Mouse (Mus musculus) retina, postnatal 7 days (tissue): Measurements from ENCODE around the gene Olfr617.
"Not testable (repeated sequence)": the region's sequence is repeated elsewhere in the genome, so short reads cannot be mapped to it uniquely, and the experiment has no call there.

ENCODE experiments used
- DNase-seq: peaks from one replicate; pipeline ENCODE4 v3.0.0-alpha.2; 2012; ENCODE audit warnings: low read depth, low spot score

Gene Olfr617

DNA sequence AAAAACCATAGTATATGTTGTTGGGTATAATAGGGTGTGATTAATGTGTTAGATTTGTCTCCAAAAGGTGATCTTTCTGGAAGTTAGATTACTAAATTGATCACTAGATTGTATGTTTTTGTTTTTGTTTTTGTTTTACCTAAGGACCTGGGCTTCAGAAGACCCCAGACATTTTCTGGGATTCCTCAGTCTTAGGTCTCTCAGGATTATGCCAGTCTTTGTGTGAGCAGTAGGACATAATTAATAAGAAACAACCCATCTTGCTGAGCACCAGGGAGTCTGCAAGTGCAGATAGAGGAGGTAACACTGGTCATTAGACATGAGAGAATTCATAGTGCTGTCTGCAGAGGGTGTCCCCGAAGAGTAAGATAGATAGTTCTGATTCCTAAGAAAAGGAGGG is at the start of gene Olfr617:
TSS of gene Olfr617 (plus strand) at position 301 of the 400 bp plus-strand sequence.
- no peak for DNase-seq

DNA sequence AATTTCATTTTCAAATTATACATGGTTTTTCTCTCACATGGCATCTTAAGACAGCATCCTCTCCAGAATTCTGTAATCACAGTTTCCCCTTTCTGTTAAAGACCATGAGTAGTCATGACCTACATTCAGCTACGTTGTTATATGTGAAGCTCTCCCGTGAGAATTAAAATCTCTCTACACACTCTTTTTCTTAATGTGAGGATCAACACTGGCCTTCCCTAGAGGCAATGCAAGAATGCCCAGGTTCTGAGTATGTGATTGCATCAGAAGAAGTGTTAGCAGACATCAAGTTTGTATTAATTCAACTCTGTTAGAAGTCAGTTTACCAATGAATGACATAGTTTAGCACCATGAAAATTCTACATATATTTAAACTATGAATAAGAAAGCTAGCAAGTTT is 30.2 kb upstream of the Olfr617 start, which contains the start of gene Olfr612:
TSS of gene Olfr612 (minus strand) at position 101 of the 400 bp plus-strand sequence.
- DNase-seq: not testable (repeated sequence)

DNA sequence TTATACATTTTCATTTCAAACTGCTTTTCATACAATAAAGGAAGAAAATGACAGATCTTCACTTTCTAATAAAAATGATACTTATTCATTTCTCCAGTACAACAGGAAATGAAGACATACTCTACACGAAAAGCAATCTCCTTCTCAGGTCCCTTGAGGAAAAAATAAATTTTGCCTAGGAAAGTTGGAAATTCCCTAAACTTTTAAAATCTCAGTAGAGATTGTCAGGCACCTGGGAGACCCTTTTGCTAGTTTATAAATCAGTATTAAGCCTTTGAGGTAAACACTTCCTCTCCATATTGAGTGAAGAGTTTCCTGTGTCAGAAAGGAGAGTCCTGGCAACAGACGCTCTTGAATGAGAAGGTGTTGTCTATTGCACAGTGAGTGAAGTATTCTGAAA is 25.1 kb upstream of the Olfr617 start, which contains the start of gene Olfr613:
TSS of gene Olfr613 (plus strand) at position 301 of the 400 bp plus-strand sequence.
- no peak for DNase-seq

DNA sequence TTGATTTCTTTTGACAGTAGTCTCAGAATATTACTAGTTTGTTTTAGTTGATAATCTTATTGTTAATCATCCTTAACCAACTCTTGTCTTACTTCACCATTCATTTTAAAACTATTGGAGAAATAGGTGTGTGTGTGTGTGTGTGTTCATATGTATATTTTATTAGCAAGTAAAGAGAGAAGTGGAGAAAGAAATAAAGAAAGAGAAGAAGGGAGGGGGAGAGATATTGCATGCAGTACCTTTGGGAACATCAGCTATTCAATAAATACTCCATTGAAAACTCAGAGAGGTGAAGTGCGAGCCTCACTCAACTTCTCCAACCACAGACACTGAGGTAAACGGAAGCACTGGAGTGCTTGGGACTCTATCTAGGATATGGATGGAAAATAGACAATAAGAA is 17.1 kb upstream of the Olfr617 start, which contains the start of gene Olfr615:
TSS of gene Olfr615 (plus strand) at position 301 of the 400 bp plus-strand sequence.
- DNase-seq: no peak

DNA sequence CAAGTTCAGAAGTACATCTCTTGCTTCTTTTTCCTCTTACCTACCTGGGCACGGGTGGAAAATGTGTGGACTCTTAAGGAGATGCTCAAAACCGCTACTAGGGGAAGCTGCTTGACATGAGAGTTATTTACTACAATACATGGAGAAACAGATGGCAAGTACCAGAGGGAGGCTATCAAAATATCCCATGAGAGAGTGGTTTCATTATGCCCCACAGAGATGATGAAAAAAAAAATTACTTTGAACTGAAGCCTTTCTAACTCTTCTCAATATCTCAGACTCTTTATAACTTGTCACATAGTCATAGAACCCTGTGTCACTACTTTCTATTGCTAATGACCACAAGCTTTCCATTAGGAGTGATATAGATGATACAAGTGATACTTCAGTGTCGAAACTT is 3.8 kb upstream of the Olfr617 start, which contains the start of gene Olfr616:
TSS of gene Olfr616 (minus strand) at position 101 of the 400 bp plus-strand sequence.
- DNase-seq: no peak

DNA sequence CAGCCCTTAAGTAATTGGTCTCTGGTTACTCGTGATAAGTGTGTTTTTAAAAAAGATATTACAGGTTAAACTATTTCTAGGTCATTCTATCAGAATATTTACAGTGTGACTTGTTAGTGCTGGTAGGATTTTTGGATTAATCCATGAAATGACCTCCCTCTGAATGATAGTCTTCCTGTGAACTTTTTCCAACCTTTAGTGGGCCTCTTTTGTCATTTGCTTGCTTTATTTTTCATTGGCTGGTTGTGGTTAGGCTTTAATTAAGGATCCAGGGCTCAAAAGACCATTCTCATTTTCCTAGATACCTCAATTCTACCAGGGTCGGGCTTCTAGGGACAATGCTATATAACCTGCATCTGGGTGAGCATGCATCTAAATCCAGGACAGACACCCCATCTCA is 16.9 kb downstream of the Olfr617 start, which contains the start of gene Olfr618:
TSS of gene Olfr618 (plus strand) at position 301 of the 400 bp plus-strand sequence.
- no peak for DNase-seq

DNA sequence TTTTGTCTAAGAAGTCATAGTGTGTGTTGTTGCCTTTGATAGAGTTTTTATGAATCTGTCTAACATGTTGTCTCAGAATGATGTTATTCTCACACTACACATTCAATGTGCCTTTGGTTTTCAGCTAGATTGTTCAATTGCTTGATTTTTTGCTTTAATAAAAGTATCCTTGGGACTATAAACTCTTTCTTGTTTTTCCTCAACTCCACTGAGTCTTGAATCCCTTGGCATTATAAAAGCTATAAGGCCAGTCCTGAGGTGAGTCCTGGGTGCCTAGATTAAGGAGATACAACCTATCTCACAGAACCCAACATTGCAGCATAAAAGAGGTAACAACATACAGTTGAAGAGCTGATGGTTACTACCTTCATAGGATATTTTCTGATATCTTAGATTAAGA is 27.4 kb downstream of the Olfr617 start, which contains the start of gene Olfr619:
TSS of gene Olfr619 (plus strand) at position 301 of the 400 bp plus-strand sequence.
- no peak for DNase-seq

DNA sequence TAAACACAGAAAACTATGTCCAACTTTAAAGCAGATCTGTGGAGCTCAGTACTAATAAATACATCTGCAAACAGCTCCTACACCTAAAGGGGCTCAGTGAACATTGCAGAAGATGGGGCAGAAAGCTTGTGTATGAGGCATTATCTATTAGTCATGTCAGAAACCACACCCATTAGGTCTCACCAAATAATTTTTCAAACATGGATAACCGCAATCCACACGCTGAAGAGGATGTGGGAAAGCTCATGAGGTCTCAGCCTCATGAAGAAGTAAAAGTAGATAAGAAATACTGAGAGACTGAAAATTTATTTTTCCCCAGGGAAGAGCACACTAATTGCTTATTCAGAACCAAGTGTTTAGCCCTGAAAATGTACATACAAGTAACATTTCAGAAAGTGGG is 34.6 kb downstream of the Olfr617 start:
- DNase-seq: no peak

DNA sequence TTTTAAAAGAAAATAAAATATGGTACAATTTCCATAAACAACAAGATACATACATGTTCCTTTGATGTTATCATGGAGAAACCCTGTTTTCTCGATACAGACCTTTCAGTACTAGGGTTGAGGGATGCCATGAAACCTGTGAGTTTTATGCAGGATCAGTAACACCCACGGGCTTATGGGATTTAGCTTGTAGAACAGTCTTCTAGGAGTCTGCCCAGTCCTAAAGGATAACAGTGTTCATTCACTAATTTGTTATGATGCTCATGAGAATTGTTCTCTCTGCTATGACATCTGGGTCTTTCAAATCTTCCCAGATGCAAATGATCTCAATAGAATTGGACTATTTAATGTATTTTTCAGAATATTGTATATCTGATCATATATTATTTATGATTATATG is 39.6 kb downstream of the Olfr617 start, which contains the start of gene Olfr620:
TSS of gene Olfr620 (minus strand) at position 101 of the 400 bp plus-strand sequence.
- DNase-seq: no peak
